Mouse (Mus musculus) limb, embryonic 12.5 days (tissue): ENCODE measurements around the gene Plpp7. TPM values are rescaled to one million over a fixed set of nuclear protein-coding genes. Genes with fewer than 3 reads are reported as not detected.

Experiments
- ATAC-seq: fragments of 200-750 bp; cut with Nextera tagmentation; 2 replicates; pipeline ENCODE4 v1.8.0; 2017; ENCODE audit warnings: low read depth, moderate TSS enrichment; ENCODE audit not compliant: insufficient number of reproducible peaks, insufficient read depth, low FRiP score, low TSS enrichment
- H3K27ac ChIP-seq: fragments of 300-500 bp; sonication (generic); 2 replicates; pipeline ENCODE4 v1.5.1; 2016; ENCODE audit warnings: mild to moderate bottlenecking, moderate library complexity
- H3K27me3 ChIP-seq: fragments of 300-500 bp; sonication (generic); 2 replicates; pipeline ENCODE4 v1.6.1; 2016; ENCODE audit warnings: mild to moderate bottlenecking, moderate library complexity
- H3K36me3 ChIP-seq: fragments of 300-500 bp; sonication (generic); 2 replicates; pipeline ENCODE4 v1.6.1; 2016; ENCODE audit warnings: mild to moderate bottlenecking, moderate library complexity
- H3K4me1 ChIP-seq: fragments of 300-500 bp; sonication (generic); replicated peaks from 2 replicates; pipeline ENCODE4 v1.6.1; 2016
- H3K4me2 ChIP-seq: fragments of 300-500 bp; sonication (generic); 2 replicates; pipeline ENCODE4 v1.6.1; 2016; ENCODE audit warnings: mild to moderate bottlenecking, moderate library complexity
- H3K4me3 ChIP-seq: fragments of 300-500 bp; sonication (generic); replicated peaks from 2 replicates; pipeline ENCODE4 v1.5.1; 2016; ENCODE audit warnings: mild to moderate bottlenecking
- H3K9ac ChIP-seq: fragments of 300-500 bp; sonication (generic); replicated peaks from 2 replicates; pipeline ENCODE4 v1.6.1; 2016; ENCODE audit warnings: mild to moderate bottlenecking, moderate library complexity
- H3K9me3 ChIP-seq: fragments of 300-500 bp; sonication (generic); 2 replicates; pipeline ENCODE4 v1.6.1; 2016; ENCODE audit warnings: mild to moderate bottlenecking, moderate library complexity
- WGBS: fragments of 180-500 bp; shearing (Covaris S2); methylation state at CpG from one replicate; pipeline ENCODE4 v1.1.7; 2016; 5-methylcytosine and 5-hydroxymethylcytosine counted together
- polyA plus RNA-seq: library from polyadenylated mRNA; unstranded; fragments of >200 nt; fragmentation: Nextera tagmentation; extraction: Ambion mirVana; gene quantifications from 2 replicates; pipeline ENCODE4 v1.2.1, GENCODE M21; 2016

Gene Plpp7
- polyA plus RNA-seq: 5.0 and 5.7 TPM in 2 replicates

- H3K4me3 ChIP-seq: peak within 1 kb of the TSS; percentile 35
- peak within 1 kb of the TSS; percentile 51 for H3K9ac ChIP-seq
- H3K27me3 ChIP-seq: no peaks in the 10 kb centered on the region; the same call in 1 of the 2 replicates
- no peak within 1 kb of the TSS for H3K27ac ChIP-seq
- no peaks in the 10 kb centered on the region; the same call in 1 of the 2 replicates for H3K9me3 ChIP-seq
- H3K36me3 ChIP-seq: no peaks in the 10 kb centered on the region
- WGBS: 60% methylated on average over 22 of the region's 22 CpGs
- peaks cover 9% of the 10 kb centered on the region for H3K4me1 ChIP-seq
- ATAC-seq: peak; percentile 78
- peak within 1 kb of the TSS; percentile 54 for H3K4me2 ChIP-seq
Measured at GRCm38 (mm10) chr2:32095351-32096121, at the start of gene Plpp7. Gene Plpp7 (plus strand): TSS chr2:32095528.

- H3K4me1 ChIP-seq: no peaks in the 10 kb centered on the region
- H3K9me3 ChIP-seq: no peaks in the 10 kb centered on the region
- peaks cover 95% of the 10 kb centered on the region for H3K36me3 ChIP-seq
- H3K4me2 ChIP-seq: no peak overlapping the region
- no peak for ATAC-seq
- H3K9ac ChIP-seq: no peak overlapping the region
- no peak overlapping the region for H3K4me3 ChIP-seq
- 80% methylated on average over 10 of the region's 10 CpGs for WGBS
- no peak overlapping the region for H3K27ac ChIP-seq
- no peaks in the 10 kb centered on the region for H3K27me3 ChIP-seq
Measured at GRCm38 (mm10) chr2:32046009-32046408, 49.3 kb upstream of the Plpp7 start.

GRCm38 (mm10) chr2:32047323-32047722 lies 48.0 kb upstream of the Plpp7 start:
- no peaks in the 10 kb centered on the region for H3K4me1 ChIP-seq
- H3K27ac ChIP-seq: no peak overlapping the region
- H3K9ac ChIP-seq: no peak overlapping the region
- no peaks in the 10 kb centered on the region for H3K27me3 ChIP-seq
- no peak for ATAC-seq
- H3K9me3 ChIP-seq: no peaks in the 10 kb centered on the region
- WGBS: 90% methylated on average over 10 of the region's 10 CpGs
- H3K36me3 ChIP-seq: peaks cover 94% of the 10 kb centered on the region
- H3K4me2 ChIP-seq: no peak overlapping the region
- H3K4me3 ChIP-seq: no peak overlapping the region

GRCm38 (mm10) chr2:32051791-32052190 lies 43.5 kb upstream of the Plpp7 start:
- WGBS: 84% methylated on average over 8 of the region's 8 CpGs
- no peak overlapping the region for H3K4me2 ChIP-seq
- H3K27ac ChIP-seq: no peak overlapping the region
- H3K9ac ChIP-seq: no peak overlapping the region
- no peak overlapping the region for H3K4me3 ChIP-seq
- no peaks in the 10 kb centered on the region for H3K4me1 ChIP-seq
- no peak for ATAC-seq
- H3K36me3 ChIP-seq: peaks cover 66% of the 10 kb centered on the region
- no peaks in the 10 kb centered on the region for H3K27me3 ChIP-seq
- no peaks in the 10 kb centered on the region for H3K9me3 ChIP-seq

- no peaks in the 10 kb centered on the region for H3K4me1 ChIP-seq
- no peak overlapping the region for H3K4me3 ChIP-seq
- no peak overlapping the region for H3K4me2 ChIP-seq
- no peak overlapping the region for H3K9ac ChIP-seq
- 91% methylated on average over 7 of the region's 7 CpGs for WGBS
- ATAC-seq: no peak
- H3K36me3 ChIP-seq: peaks cover 60% of the 10 kb centered on the region
- H3K9me3 ChIP-seq: no peaks in the 10 kb centered on the region
- H3K27me3 ChIP-seq: no peaks in the 10 kb centered on the region
- H3K27ac ChIP-seq: no peak overlapping the region
Measured at GRCm38 (mm10) chr2:32052418-32052817, 42.9 kb upstream of the Plpp7 start.

- Histone ChIP-seq H3K36me3 (peaks cover 29% of the 10 kb centered on the region), H3K9me3 (no peaks in the 10 kb centered on the region), H3K4me1 (peaks cover 6% of the 10 kb centered on the region; the same call in 1 of the 2 replicates), H3K9ac (no peak overlapping the region), H3K4me3 (no peak overlapping the region), H3K27me3 (no peaks in the 10 kb centered on the region), H3K27ac (no peak overlapping the region), H3K4me2 (no peak overlapping the region)
- ATAC-seq: no peak
- 69% methylated on average over 7 of the region's 7 CpGs for WGBS
Measured at GRCm38 (mm10) chr2:32055357-32055965, 39.9 kb upstream of the Plpp7 start.

- 76% methylated on average over 10 of the region's 10 CpGs for WGBS
- Histone ChIP-seq H3K36me3 (peaks cover 19% of the 10 kb centered on the region), H3K27ac (peak overlapping the region; percentile 31; the same call in 1 of the 2 replicates), H3K4me3 (no peak overlapping the region), H3K9me3 (no peaks in the 10 kb centered on the region), H3K9ac (no peak overlapping the region), H3K4me1 (peaks cover 7% of the 10 kb centered on the region; the same call in 1 of the 2 replicates), H3K4me2 (no peak overlapping the region), H3K27me3 (no peaks in the 10 kb centered on the region)
- no peak for ATAC-seq
Measured at GRCm38 (mm10) chr2:32056524-32056923, 38.8 kb upstream of the Plpp7 start.

GRCm38 (mm10) chr2:32057360-32057759 lies 38.0 kb upstream of the Plpp7 start:
- peaks cover 11% of the 10 kb centered on the region for H3K36me3 ChIP-seq
- no peaks in the 10 kb centered on the region for H3K9me3 ChIP-seq
- no peaks in the 10 kb centered on the region for H3K27me3 ChIP-seq
- H3K4me2 ChIP-seq: no peak overlapping the region
- no peak overlapping the region for H3K4me3 ChIP-seq
- peak overlapping the region; percentile 31; the same call in 1 of the 2 replicates for H3K27ac ChIP-seq
- no peak for ATAC-seq
- no peak overlapping the region for H3K9ac ChIP-seq
- 78% methylated on average over 2 of the region's 2 CpGs for WGBS
- H3K4me1 ChIP-seq: peaks cover 7% of the 10 kb centered on the region; the same call in 1 of the 2 replicates

GRCm38 (mm10) chr2:32057794-32058193 lies 37.5 kb upstream of the Plpp7 start:
- peaks cover 7% of the 10 kb centered on the region; the same call in 1 of the 2 replicates for H3K4me1 ChIP-seq
- no peak overlapping the region for H3K4me2 ChIP-seq

GRCm38 (mm10) chr2:32058241-32058640 lies 37.1 kb upstream of the Plpp7 start:
- Histone ChIP-seq H3K4me3 (no peak overlapping the region), H3K4me1 (peaks cover 7% of the 10 kb centered on the region; the same call in 1 of the 2 replicates), H3K9ac (no peak overlapping the region), H3K27me3 (no peaks in the 10 kb centered on the region), H3K4me2 (no peak overlapping the region), H3K36me3 (peaks cover 7% of the 10 kb centered on the region), H3K9me3 (no peaks in the 10 kb centered on the region), H3K27ac (no peak overlapping the region)
- ATAC-seq: no peak
- 69% methylated on average over 9 of the region's 9 CpGs for WGBS

More at GRCm38 (mm10) chr2:32057794-32058193, 37.5 kb upstream of the Plpp7 start:
- no peak overlapping the region for H3K4me3 ChIP-seq
- H3K27me3 ChIP-seq: no peaks in the 10 kb centered on the region
- H3K27ac ChIP-seq: no peak overlapping the region; the same call in 1 of the 2 replicates
- 77% methylated on average over 4 of the region's 4 CpGs for WGBS
- H3K9me3 ChIP-seq: no peaks in the 10 kb centered on the region
- no peak overlapping the region for H3K9ac ChIP-seq
- no peak for ATAC-seq
- H3K36me3 ChIP-seq: peaks cover 8% of the 10 kb centered on the region

- Histone ChIP-seq H3K4me2 (no peak overlapping the region), H3K27ac (no peak overlapping the region), H3K4me3 (no peak overlapping the region), H3K4me1 (peaks cover 7% of the 10 kb centered on the region; the same call in 1 of the 2 replicates), H3K27me3 (no peaks in the 10 kb centered on the region), H3K9me3 (no peaks in the 10 kb centered on the region), H3K36me3 (peaks cover 3% of the 10 kb centered on the region; the same call in 1 of the 2 replicates), H3K9ac (no peak overlapping the region)
- no peak for ATAC-seq
- WGBS: 33% methylated on average over 5 of the region's 5 CpGs
Measured at GRCm38 (mm10) chr2:32058716-32059115, 36.6 kb upstream of the Plpp7 start.
